Mouse (Mus musculus): ENCODE results near the gene Olfr893.
"Not testable (repeated sequence)": the region's sequence is repeated elsewhere in the genome, so short reads cannot be mapped to it uniquely, and the experiment has no call there.

Gene Olfr893

DNA sequence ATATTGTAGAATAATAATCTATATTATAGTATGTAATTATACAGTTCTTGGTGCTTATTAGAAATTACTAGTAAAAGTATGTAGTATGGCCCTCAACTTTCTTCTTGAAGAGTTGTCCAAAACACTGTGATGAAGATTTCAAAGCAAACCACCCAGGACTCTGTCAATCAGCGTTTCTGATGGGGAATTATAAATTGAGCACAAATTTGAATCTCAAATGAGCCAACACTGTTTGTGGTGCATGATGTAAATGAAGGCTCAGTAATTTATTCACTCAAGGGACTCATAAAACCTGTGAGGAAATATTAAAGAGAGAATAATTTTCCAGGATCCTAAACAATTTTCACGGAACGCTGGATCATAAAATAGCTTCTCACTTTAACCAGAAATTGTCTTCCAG lies at the start of gene Olfr893:
Gene Olfr893 (plus strand): TSS at position 301 of the 400 bp plus-strand sequence.
- no peak for DNase-seq (ENCODE audit: low read depth, low spot score)

DNA sequence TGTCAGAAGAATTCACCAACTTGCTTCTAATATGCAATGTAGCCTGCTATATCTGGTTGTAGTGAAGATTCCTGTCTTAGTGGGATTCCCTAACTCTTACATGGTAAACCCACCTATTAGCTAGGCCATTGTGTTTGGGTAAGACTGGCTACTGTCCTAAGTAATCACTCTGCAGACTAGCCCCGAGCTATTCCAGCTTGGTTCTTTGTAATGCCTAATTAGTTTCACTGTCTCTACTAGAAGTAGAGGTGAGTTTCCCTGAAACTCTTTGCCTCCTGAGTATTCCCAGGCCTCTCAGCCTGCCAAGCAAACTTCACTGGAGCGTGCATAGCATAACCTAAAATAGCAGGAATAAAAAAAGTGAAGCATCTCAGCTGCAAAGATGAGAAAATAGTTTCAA lies 39.8 kb upstream of the Olfr893 start:
- not testable (repeated sequence) for DNase-seq (ENCODE audit: low read depth, low spot score)

DNA sequence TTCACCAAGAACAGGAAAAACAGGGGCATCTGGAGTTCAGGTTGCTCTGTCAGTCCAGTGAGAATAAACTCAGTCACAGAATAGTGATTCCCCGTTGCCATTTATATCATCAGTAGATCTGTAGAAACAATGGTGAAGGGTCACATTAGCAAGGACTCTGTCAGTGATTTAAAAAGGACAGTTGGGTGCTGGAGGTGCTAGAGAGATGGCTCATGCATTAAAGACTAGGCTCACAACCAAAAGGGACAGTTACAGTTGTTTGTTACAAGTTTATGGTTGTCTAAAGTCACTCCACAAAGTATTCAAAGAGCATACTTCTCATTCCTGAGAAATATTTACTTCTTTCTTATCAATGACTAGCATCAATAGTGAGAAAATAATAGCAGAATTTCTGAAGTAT lies 27.4 kb upstream of the Olfr893 start, which contains the start of gene Olfr891:
Gene Olfr891 (minus strand): TSS at position 101 of the 400 bp plus-strand sequence.
- no peak for DNase-seq (ENCODE audit: low read depth, low spot score)

DNA sequence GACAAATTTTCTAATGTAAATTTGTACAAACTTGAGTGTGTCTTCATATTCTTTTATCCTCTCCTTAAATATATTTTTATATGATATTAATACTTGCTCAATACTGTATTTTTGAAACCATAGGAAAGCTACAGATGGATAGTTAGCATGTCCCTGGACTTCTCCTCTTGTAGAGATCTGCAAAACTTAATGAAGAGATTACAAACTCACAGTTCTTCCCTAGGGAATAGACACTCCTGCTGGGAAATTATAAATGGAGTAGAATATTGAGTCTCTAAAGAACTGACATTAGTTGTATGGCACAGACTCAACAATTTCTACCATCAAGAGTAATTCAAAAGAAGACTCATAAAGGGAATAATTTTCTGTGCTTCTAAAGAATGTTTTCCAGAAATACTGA lies 9.6 kb downstream of the Olfr893 start, which contains the start of gene Olfr894:
Gene Olfr894 (plus strand): TSS at position 301 of the 400 bp plus-strand sequence.
- no peak for DNase-seq (ENCODE audit: low read depth, low spot score)

DNA sequence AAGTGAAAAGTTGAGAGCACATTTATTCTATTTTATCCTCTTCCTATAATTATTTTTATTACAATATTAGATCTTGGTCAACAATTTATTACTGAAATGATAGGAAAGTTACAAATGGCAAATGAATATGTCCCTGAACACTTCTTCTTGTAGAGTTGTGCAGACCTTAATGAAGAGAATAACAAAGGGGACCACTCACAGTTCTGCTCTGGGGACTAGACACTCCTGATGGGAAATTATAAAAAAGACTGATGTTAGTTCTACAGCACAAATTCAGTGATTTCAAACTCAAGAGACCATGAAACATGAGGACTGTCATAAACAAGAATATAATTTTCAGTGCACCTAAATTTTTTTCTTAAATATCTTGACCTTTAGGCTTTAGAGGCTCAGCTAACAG lies 44.3 kb downstream of the Olfr893 start, which contains the start of gene Olfr143:
Gene Olfr143 (plus strand): TSS at position 301 of the 400 bp plus-strand sequence.
- DNase-seq (ENCODE audit: low read depth, low spot score) = no peak
